ENCODE assay signal across 8 mouse cellular contexts in the genomic region with DNA sequence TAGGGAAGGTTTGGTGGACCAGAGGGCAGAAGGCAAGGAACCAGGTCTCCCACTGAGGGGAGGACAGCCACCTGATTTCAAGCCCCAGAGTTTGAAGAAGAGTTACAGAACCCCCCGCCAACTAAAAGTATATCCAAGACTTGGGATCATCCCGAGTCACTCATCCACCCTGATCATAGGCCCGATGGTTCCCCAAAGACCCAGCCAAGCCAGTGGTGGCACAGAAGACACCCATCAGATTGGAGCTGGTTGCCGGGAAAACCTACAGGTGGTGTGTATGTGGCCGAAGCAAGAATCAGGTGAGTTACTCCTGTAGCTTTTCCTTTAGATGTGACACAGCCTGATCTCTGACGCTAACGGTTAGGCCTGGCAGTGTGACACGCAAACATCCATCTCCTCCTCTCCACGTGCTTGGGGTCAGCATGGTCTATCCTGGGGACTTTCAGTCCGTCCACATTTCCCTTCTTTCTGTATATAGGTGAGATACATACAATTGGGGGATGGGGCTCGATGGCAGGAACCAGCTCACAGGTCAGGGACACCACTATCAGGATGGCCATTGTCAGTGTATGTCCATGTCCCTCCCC. TPM values are rescaled to one million over a fixed set of nuclear protein-coding genes. Genes with fewer than 3 reads are reported as not detected.
DNase-seq lines count a peak whose midpoint lies in the region; ATAC-seq and TF ChIP-seq lines count a peak whose summit lies in the region.

No protein-coding gene starts in this region.

- H3K9me3 ChIP-seq in embryonic facial prominence, embryonic 13.5 days = no peaks in the 10 kb centered on the region
- H3K9me3 ChIP-seq in hindbrain, postnatal 0 days (ENCODE audit: low read length) = no peaks in the 10 kb centered on the region
- H3K9me3 ChIP-seq in midbrain, postnatal 0 days (ENCODE audit: low read length) = no peaks in the 10 kb centered on the region

- no peak for TF ChIP-seq CTCF in hindbrain, postnatal 0 days (IDR thresholded peaks at IDR 0.05; ENCODE audit: low read depth)
- TF ChIP-seq CTCF in midbrain, postnatal 0 days (IDR thresholded peaks at IDR 0.05) = no peak

- peak overlapping the region; percentile 55 for H3K9ac ChIP-seq in embryonic facial prominence, embryonic 13.5 days
- H3K9ac ChIP-seq in hindbrain, postnatal 0 days (replicated peaks; ENCODE audit: low read length) = no peak overlapping the region; the same call in 1 of the 2 replicates
- H3K9ac ChIP-seq in midbrain, postnatal 0 days (replicated peaks; ENCODE audit: low read length, poor library complexity, severe bottlenecking) = no peak overlapping the region

- intact Hi-C loops in left cerebral cortex, postnatal 4 days (cut with DNase I) = loop anchor here (5.0 to 10.0 kb wide), 3 partner anchors 34 to 152 kb away; no protein-coding TSS in a partner anchor

- peak overlapping the region; percentile 43 for H3K4me3 ChIP-seq in embryonic facial prominence, embryonic 13.5 days
- peak overlapping the region; percentile 38; the same call in 1 of the 2 replicates for H3K4me3 ChIP-seq in hindbrain, postnatal 0 days (ENCODE audit: low read length)
- peak overlapping the region; percentile 38 for H3K4me3 ChIP-seq in midbrain, postnatal 0 days (ENCODE audit: low read depth, low read length)

- H3K36me3 ChIP-seq in embryonic facial prominence, embryonic 13.5 days = peaks cover 53% of the 10 kb centered on the region
- peaks cover 19% of the 10 kb centered on the region for H3K36me3 ChIP-seq in hindbrain, postnatal 0 days (ENCODE audit: insufficient read depth, low read length)
- peaks cover 30% of the 10 kb centered on the region for H3K36me3 ChIP-seq in midbrain, postnatal 0 days (ENCODE audit: insufficient read depth, low read length)

- peak overlapping the region; percentile 80 for H3K4me2 ChIP-seq in embryonic facial prominence, embryonic 13.5 days
- H3K4me2 ChIP-seq in hindbrain, postnatal 0 days (ENCODE audit: low read depth, low read length) = peak overlapping the region; percentile 74
- H3K4me2 ChIP-seq in midbrain, postnatal 0 days (ENCODE audit: low read depth, low read length, poor library complexity, severe bottlenecking) = peak overlapping the region; percentile 91

- H3K4me1 ChIP-seq in embryonic facial prominence, embryonic 13.5 days = peaks cover 22% of the 10 kb centered on the region
- H3K4me1 ChIP-seq in hindbrain, postnatal 0 days (ENCODE audit: insufficient read depth, low read length) = 0 out of 2 replicates have a peak, but pooled peaks cover 8% of the 10 kb centered on the region
- H3K4me1 ChIP-seq in midbrain, postnatal 0 days (ENCODE audit: insufficient read depth, low read length) = no peaks in the 10 kb centered on the region

- WGBS in embryonic facial prominence, embryonic 13.5 days = 73% methylated on average over 11 of the region's 11 CpGs
- 71% methylated on average over 11 of the region's 11 CpGs for WGBS in hindbrain, postnatal 0 days
- WGBS in midbrain, postnatal 0 days = 71% methylated on average over 11 of the region's 11 CpGs

- H3K27me3 ChIP-seq in embryonic facial prominence, embryonic 13.5 days = no peaks in the 10 kb centered on the region
- no peaks in the 10 kb centered on the region for H3K27me3 ChIP-seq in hindbrain, postnatal 0 days (ENCODE audit: insufficient read depth, low read length)
- H3K27me3 ChIP-seq in midbrain, postnatal 0 days (ENCODE audit: insufficient read depth, low read length) = no peaks in the 10 kb centered on the region

- H3K27ac ChIP-seq in embryonic facial prominence, embryonic 13.5 days = no peak overlapping the region
- H3K27ac ChIP-seq in hindbrain, postnatal 0 days = no peak overlapping the region
- no peak overlapping the region for H3K27ac ChIP-seq in midbrain, postnatal 0 days (ENCODE audit: low read depth, low read length)

- no peak for ATAC-seq in embryonic facial prominence, embryonic 13.5 days (ENCODE audit: insufficient number of reproducible peaks, insufficient read depth, low FRiP score, low TSS enrichment, low read depth)
- ATAC-seq in hindbrain, postnatal 0 days = no peak
- ATAC-seq in midbrain, postnatal 0 days (ENCODE audit: low FRiP score) = no peak

- peak; percentile 8 to 29 for DNase-seq in kidney, postnatal 36 days
- DNase-seq in kidney, postnatal 10 days = no peak
- DNase-seq in hindbrain, postnatal 0 days (ENCODE audit: low spot score) = no peak
- no peak for DNase-seq in midbrain, postnatal 0 days (ENCODE audit: low spot score)
- no peak for DNase-seq in frontal cortex, postnatal 25 days (ENCODE audit: low spot score in 2 of 2)
- no peak for DNase-seq in left cerebral cortex, postnatal 4 days
- no peak for DNase-seq in testis, postnatal 10 days (ENCODE audit: low spot score)

RNA-seq across cellular contexts. Expression of gene Cisd3, which starts 0.8 kb away (rescaled TPM):
- 12.5 and 13.4 TPM in 2 replicates for polyA plus RNA-seq in embryonic facial prominence, embryonic 13.5 days (2015; fragmentation: Nextera tagmentation; extraction: Ambion mirVana)
- 21.2 and 24.0 TPM in 2 replicates for total RNA-seq in hindbrain, postnatal 0 days (2014; rRNA removed)
- 47.6 and 52.0 TPM in 2 replicates for polyA plus RNA-seq in hindbrain, postnatal 0 days (2015; fragmentation: Nextera tagmentation; extraction: Ambion mirVana)
- total RNA-seq in midbrain, postnatal 0 days (2014; rRNA removed) = 13.3 and 27.0 TPM in 2 replicates
- polyA plus RNA-seq in midbrain, postnatal 0 days (2015; fragmentation: Nextera tagmentation; extraction: Ambion mirVana) = 41.5 and 45.1 TPM in 2 replicates
- total RNA-seq in left cerebral cortex, postnatal 4 days (2021) = 10 to 100 TPM; 25.8 to 28.5 TPM

RNA-seq across cellular contexts. Expression of gene Pcgf2, which starts 13.9 kb away (rescaled TPM):
- 17.2 and 20.9 TPM in 2 replicates for polyA plus RNA-seq in embryonic facial prominence, embryonic 13.5 days (2015; fragmentation: Nextera tagmentation; extraction: Ambion mirVana)
- 11.3 and 18.0 TPM in 2 replicates for total RNA-seq in hindbrain, postnatal 0 days (2014; rRNA removed)
- polyA plus RNA-seq in hindbrain, postnatal 0 days (2015; fragmentation: Nextera tagmentation; extraction: Ambion mirVana) = 13.3 and 14.8 TPM in 2 replicates
- total RNA-seq in midbrain, postnatal 0 days (2014; rRNA removed) = 16.0 and 19.6 TPM in 2 replicates
- 14.2 and 16.7 TPM in 2 replicates for polyA plus RNA-seq in midbrain, postnatal 0 days (2015; fragmentation: Nextera tagmentation; extraction: Ambion mirVana)
- 100 to 1,000 TPM; 100 to 104 TPM for total RNA-seq in left cerebral cortex, postnatal 4 days (2021)

RNA-seq across cellular contexts. Expression of gene Psmb3, which starts 16.8 kb away (rescaled TPM):
- polyA plus RNA-seq in embryonic facial prominence, embryonic 13.5 days (2015; fragmentation: Nextera tagmentation; extraction: Ambion mirVana) = 443 and 487 TPM in 2 replicates
- total RNA-seq in hindbrain, postnatal 0 days (2014; rRNA removed) = 453 and 498 TPM in 2 replicates
- polyA plus RNA-seq in hindbrain, postnatal 0 days (2015; fragmentation: Nextera tagmentation; extraction: Ambion mirVana) = 499 and 523 TPM in 2 replicates
- total RNA-seq in midbrain, postnatal 0 days (2014; rRNA removed) = 386 and 449 TPM in 2 replicates
- polyA plus RNA-seq in midbrain, postnatal 0 days (2015; fragmentation: Nextera tagmentation; extraction: Ambion mirVana) = 473 and 491 TPM in 2 replicates
- 100 to 1,000 TPM; 168 to 172 TPM for total RNA-seq in left cerebral cortex, postnatal 4 days (2021)

RNA-seq across cellular contexts. Expression of gene Mllt6, which starts 23.2 kb away (rescaled TPM):
- 3.1 and 3.3 TPM in 2 replicates for polyA plus RNA-seq in embryonic facial prominence, embryonic 13.5 days (2015; fragmentation: Nextera tagmentation; extraction: Ambion mirVana)
- total RNA-seq in hindbrain, postnatal 0 days (2014; rRNA removed) = 43.9 and 60.8 TPM in 2 replicates
- 1.5 and 1.7 TPM in 2 replicates for polyA plus RNA-seq in hindbrain, postnatal 0 days (2015; fragmentation: Nextera tagmentation; extraction: Ambion mirVana)
- total RNA-seq in midbrain, postnatal 0 days (2014; rRNA removed) = 43.9 and 52.8 TPM in 2 replicates
- polyA plus RNA-seq in midbrain, postnatal 0 days (2015; fragmentation: Nextera tagmentation; extraction: Ambion mirVana) = 1.5 and 1.7 TPM in 2 replicates
- 10 to 100 TPM; 60.2 to 67.1 TPM for total RNA-seq in left cerebral cortex, postnatal 4 days (2021)

RNA-seq across cellular contexts. Expression of gene Epop, which starts 56.9 kb away (rescaled TPM):
- polyA plus RNA-seq in embryonic facial prominence, embryonic 13.5 days (2015; fragmentation: Nextera tagmentation; extraction: Ambion mirVana) = 4.3 and 7.2 TPM in 2 replicates
- 11.0 and 12.0 TPM in 2 replicates for total RNA-seq in hindbrain, postnatal 0 days (2014; rRNA removed)
- 2.3 and 2.4 TPM in 2 replicates for polyA plus RNA-seq in hindbrain, postnatal 0 days (2015; fragmentation: Nextera tagmentation; extraction: Ambion mirVana)
- 5.0 and 8.4 TPM in 2 replicates for total RNA-seq in midbrain, postnatal 0 days (2014; rRNA removed)
- polyA plus RNA-seq in midbrain, postnatal 0 days (2015; fragmentation: Nextera tagmentation; extraction: Ambion mirVana) = 1.5 and 1.6 TPM in 2 replicates
- 1 to 10 TPM; 5.6 to 6.3 TPM for total RNA-seq in left cerebral cortex, postnatal 4 days (2021)

Comparison
In these comparisons a context has a peak if more than half of its experiments do, and no peak if none do; other contexts are left out.
1. DNase-seq: peak in kidney, postnatal 36 days (2 of 2); none in kidney, postnatal 10 days (single experiment), hindbrain, postnatal 0 days (single experiment), midbrain, postnatal 0 days (single experiment), frontal cortex, postnatal 25 days (0 of 2), left cerebral cortex, postnatal 4 days (single experiment) and testis, postnatal 10 days (single experiment).
2. Peak in every context shown above with its lines, with median percentiles within 50 percentile points of each other: H3K4me2 ChIP-seq and H3K4me3 ChIP-seq.